Mouse (Mus musculus) spleen, adult 12 weeks (tissue): ENCODE measurements around the gene Eif2ak2.

Experiments used
- DNase-seq: peaks from one replicate; pipeline ENCODE4 v3.0.0; 2022; ENCODE audit warnings: low spot score

Eif2ak2 gene

DNA sequence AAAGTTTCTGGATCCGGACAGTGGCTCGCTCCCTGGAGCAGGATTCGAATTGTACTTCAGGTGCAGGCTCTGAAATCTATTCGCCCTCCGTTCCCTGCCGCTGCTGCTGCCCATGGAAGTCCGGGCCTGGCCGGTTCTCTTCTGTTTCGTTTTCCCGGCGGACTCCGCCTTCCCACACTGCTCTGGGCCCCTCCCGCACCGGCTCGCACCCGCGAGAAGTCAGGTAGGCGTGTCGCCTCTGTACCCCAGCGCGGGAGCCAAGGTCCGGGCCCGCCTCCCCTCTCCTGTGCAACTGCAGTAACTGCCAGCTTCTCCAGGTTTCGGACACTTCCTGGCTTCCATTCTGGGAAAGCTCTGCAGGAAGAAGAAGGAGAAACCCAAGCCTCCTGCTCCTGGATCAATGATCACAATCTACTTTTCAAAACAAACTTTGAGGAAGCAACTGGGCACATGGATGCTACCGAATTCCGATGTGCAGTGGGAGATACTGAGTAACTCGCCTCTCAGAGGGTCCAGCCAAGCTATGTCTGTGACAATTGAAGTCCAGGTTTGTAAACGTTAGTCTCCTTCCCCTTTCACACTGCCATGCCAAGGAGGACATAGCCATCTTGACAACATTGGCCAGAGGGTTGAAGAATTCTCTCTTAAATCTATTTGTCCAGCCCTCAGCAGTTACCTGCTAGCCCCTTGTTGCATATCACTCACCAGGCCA lies at the start of gene Eif2ak2:
Gene Eif2ak2, minus strand, starts transcription at position 173 of the 712 bp plus-strand sequence.
- DNase-seq = peak; percentile 76

DNA sequence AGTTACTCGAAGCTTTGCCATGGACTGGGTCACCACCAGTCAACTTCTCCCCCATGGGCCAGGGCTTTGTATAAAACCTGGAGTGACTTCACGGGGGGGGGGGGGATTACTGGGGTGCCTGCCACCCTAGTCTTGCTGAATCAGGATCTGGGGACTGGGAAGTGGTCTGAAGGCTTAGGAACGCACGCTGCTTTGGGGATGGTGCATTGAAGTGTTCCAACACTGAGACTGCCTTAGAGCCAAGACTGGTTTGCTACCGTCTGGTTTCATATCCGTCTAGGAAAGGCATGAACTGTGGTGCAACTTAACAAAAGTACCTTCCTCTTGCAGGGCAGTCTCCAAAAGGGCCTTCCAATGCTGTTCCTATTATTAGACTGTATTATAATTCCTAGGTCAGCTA lies 35.3 kb upstream of the Eif2ak2 start:
- DNase-seq = no peak

DNA sequence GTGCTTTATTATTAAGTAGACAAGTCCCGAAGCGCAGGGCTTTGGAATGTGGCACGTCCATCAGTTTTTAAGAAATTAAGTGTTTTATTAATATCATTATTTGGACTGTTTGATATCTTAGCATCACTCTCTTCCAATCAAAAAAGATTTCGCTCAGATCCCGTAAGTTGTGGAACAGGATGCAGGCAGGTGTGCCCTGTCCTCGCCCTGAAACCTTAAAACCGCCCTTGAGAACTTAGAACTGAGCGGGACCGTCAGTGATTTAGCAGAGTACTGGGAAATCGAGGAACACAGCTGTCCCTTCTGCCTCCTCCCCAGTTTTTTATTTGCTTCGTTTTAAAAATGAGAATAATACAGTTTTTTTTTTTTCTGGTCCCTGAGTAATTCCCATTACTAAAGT lies 34.5 kb upstream of the Eif2ak2 start:
- no peak for DNase-seq

DNA sequence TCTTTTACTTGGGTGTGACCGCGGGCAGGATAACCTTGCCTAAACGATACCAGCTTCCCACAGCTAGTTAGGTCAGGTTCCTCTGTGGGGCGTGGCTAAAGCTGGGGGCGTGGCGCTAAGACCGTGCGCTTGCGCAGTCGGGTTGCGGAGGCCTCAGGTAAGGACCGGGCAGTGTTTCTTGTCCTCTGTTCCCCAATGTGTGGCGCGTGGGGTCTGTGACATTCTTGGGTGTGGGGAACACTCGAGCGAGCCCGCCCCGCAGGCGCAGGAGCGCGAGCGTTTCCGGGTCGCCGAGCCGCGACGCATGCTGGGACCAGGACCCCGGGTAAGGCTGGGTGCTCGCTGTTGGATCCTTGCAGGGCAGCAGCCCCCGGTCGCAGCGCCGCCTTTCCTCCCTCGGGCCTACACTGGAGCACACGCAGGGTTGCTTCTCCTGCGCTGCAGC lies 34.0 kb upstream of the Eif2ak2 start, which contains the start of gene Cebpzos:
Gene Cebpzos, plus strand, starts transcription at position 132 of the 445 bp plus-strand sequence.
- DNase-seq = peak; percentile 82

DNA sequence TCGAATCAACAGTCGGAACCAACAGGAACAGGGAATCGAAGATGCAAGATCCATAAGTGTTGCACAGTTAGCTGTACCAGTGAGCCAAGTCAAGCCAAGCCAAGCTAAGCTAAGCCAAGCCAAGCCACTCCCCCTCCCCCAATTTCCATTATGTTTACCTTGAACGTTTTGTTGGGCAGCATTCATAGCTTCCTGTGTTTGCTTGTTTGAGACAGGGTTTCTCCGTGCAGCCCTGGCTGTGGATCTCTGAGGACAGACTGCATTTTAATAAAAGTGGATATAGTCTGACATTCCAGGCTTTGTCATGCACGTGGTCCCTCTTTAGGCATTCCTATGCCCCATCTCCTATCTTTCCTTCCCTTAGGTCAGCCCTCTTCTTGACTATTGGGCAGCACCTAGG lies 33.4 kb upstream of the Eif2ak2 start:
- no peak for DNase-seq

DNA sequence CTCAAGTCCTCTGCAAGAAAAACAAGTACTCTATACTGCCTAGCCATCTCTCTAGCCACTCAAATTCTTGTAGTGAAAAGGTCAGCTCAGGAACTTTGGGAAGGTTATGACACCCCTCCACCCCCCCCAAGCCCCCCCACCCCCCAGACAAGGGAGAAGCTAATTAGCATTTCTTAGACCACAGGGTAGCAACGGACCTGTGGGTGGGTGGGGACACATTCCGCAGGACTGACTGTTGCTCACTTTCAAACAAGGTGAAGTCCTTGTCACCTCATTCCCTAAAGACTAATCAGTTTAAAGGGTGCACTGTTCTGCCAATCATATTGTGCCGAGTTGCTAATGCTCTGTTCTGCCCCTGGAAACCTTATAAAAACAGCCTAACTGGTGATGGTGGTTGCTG lies 31.5 kb upstream of the Eif2ak2 start:
- no peak for DNase-seq

DNA sequence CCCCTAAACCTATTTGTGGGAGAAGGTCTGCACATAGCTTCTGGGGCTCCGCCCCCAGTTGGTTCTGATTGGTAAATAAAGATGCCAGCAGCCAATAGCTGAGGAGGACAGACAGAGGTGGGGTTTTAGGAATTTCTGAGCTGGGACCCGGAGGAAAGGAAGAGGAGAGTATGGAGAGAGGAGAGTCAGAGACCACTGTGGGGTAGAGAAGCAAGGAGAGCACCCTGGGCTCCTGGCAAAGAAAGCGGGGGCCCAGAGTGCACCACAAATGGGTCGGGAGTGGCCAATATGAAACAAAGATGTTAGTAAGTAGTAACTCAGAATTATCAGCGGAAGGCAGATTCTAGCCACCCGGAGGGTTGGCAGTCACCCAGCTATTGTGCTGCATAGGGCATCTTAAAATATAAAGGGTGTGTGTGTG lies 30.5 kb upstream of the Eif2ak2 start:
- DNase-seq = no peak

DNA sequence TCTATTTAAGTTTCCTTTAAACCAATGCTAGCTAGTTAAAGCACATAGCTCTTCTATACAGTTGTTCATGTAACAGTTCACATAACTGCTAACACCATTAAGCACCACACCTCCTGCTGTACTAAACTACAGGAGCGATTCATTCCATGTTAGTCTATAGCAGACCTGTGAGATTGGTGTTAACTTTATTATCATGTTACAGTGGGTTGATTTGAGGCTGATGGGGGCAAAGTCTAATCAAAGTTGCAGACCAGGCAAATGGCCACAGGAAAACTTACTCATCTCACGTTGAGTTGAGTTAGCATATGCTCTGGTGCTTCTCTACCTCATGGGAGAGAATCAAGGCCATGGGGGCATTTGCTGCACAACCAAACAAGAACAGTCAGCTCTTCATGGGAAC lies 27.0 kb upstream of the Eif2ak2 start:
- DNase-seq = no peak

DNA sequence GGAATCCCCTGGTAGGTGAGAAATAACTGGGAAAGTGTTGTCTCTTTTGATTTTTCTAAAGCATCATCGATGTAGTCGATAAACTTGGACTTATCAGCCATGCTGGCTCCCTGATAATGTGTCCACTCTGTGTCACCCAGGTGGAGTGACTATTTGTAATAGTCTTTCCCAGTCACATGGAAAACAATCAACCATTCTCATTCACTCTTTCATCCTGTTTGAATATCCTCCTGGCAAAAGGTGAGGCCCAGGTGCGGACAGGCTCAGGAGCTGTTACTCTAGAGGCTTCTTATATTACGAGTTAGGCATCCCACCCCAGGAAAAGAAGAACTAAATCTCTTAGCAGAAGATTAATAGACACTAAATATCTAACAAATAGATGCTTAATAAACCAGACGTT lies 24.5 kb upstream of the Eif2ak2 start, which contains the start of gene Sult6b1:
Gene Sult6b1, minus strand, starts transcription at position 101 of the 400 bp plus-strand sequence.
- DNase-seq = no peak

DNA sequence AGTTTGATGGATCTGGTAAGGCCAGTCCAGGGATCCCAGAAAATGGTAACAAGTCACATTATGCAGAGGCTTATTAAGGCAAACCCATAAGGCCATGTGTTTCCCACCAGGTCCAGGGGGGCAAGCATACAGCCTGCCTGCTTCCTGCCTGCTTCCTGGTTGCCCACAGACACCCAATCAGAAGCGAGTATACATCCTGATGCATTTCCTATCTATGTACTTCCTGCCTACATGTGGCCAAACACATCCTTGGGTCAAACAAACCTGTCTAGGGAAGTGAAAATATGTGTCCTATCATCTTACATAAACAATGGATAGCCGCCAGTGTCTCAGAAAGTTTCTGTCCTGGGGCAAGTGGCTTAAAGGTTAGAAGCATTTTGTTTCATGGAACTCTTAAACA lies 20.8 kb upstream of the Eif2ak2 start:
- DNase-seq = no peak

DNA sequence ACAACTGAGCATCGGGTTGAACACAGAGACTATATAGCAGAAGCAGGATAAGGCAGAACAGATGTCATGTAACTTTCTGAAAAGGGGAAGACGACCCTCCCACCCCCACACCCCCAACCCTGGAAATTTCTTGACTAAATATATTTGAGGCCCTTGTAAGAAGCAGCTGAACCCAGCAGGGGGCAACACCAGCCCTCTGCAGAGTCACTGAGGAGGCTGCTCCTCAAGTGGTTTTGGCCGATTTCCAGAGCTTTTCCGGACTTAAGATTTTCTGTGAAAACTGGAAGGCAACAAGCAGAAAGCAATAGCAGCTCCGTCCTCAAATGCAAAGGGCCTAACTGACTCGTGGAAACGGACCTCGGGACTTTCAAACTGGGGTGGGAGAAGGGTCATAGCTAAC lies 13.0 kb upstream of the Eif2ak2 start:
- DNase-seq = no peak

DNA sequence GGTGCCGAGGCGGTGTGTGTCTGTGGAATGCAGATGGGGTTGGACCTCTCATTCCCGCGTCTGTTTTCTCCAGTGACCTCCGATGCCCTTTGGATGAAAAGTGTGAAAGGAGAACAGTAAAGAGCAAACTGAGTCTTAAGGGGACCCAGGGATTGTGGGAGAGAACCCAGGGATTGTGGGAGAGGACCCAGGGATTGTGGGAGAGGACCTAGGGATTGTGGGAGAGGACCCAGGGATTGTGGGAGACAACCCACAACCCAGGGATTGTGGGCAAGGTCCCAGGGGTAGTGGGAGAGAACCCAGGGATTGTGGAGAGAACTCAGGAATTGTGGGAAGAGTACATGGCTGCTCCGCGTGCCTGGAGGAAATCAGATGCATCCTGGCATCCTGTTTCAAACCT lies 12.6 kb upstream of the Eif2ak2 start:
- no peak for DNase-seq

DNA sequence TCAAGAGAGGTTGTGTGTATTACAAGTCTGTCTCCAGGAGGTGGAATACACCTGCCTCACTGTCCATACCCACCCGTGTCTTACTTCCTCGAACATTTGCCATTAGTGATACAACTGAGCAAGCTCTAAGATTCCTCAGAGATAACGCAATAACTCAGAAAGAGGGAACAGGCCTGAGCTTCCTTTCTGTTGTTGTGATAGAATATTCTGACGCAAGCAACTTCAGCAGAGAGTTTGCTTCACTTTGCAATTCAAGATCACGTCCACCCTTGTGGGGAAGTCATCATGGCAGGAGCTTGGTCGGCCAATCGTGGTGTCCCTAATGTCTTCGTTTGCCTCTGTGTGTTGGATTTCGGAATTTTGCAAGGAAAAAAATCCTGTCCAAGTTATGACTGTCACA lies 8.6 kb upstream of the Eif2ak2 start:
- no peak for DNase-seq

DNA sequence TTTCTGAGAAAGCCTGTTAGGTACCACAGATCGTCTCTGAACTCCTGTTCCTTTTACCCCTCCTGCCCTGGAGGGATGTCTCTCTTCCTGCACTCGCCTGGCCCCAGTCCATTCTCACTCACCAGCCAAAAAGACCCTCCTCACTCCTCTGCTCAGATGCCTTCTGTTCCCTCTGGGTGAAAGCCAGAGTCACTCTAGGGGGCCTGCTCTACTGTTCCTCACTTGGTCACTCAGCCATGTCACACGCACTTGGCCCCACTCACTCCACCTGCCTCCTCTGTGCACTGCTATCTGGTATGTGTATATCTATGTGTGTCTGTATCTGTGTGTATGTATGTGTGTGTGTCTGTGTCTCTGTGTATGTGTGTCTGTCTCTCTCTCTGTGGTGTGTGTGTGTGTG lies 6.8 kb upstream of the Eif2ak2 start:
- DNase-seq = no peak

DNA sequence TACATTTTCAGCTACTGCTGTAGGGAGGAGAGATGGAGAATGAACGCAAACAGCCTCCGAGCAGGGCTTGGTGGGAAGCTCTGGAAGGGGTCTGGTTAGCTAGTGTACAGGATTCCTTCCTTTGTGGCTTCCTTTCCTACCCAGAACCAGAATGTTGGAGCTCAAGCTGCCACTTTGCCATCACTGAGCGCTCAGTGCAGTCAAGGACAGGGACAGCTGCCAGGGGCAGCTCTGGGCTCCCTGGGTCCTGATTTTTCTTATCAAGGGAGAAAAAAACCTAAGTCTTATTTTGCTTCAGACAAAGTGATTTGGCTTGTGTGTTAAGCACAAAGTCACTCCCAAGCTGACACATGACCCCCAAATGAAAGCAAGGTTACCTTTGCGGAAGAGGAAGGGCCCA lies 6.2 kb upstream of the Eif2ak2 start:
- DNase-seq = no peak

DNA sequence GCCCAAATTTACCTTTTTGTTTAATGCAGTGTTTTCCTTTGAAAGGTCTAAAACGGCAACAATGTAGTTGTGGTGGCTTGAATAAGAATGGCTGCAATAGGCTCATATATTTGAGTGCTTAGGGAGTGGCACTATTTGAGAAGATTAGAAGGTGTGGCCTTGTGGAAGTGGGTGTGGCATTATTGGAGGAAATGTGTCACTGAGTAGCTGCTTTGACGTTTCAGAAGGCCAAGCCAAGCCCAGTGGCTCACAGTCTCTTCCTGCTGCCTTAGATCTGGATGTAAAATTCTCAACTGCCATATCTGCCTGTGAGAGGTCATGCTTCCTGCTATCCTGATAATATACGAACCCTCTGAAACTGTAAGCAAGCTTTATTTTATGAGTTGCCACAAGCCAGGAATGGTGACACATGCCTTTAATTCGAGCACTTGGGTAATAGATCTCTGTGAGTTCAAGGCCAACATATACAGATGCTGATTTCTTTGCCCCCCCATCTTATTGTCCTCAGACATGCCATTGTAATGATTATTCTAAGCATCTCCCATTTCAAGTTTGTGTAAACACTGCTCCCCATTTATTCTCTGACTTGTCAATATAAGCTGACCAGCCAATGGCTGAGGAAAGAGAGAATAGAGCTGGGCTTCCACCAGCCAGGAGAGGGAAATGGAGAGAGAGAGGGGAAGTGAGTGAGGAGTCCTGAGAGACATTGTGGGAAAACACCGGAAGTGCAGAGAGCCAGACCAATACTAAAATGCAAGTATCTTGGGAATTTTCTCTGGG lies 3.1 kb upstream of the Eif2ak2 start:
- DNase-seq = no peak

DNA sequence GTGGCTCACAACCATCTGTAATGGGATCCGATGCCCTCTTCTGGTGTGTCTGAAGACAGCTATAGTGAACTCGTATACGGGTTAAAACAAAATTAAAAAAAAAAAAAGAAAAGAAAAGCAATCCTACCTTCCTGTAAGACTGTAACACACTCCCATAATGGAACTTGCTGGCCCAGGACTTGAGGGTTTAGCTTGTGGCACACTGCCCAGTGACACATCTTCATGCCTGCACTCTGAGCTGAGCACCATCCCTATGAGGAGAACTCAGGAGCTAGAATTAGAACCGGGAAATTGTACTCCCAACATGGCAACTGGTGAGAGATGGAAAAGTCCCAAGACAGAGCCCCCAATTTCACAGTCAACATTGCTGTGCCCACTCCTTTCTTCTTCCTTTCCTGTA lies 918 bp upstream of the Eif2ak2 start:
- no peak for DNase-seq

DNA sequence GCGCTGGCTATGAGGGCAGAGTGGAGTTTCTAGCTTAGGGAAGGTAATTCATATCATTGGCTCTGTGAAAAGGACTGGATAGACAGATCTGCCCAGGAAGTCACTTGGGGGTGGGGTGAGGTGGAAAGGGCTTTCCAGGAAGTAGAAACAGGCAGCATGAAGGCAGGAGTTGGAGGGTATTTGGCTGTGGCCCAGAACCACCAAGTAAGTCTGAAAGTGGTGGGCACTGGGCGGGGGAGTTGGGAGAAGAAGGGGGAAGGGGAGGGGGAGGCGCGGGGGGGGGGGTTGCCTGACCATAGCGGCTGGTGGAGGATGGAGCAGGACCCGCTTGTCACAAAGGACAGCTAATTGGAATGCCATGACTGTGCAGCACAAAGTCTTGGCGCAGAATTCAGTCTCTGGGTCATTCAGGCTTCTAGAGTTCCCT lies 482 bp downstream of the Eif2ak2 start:
- DNase-seq = no peak

DNA sequence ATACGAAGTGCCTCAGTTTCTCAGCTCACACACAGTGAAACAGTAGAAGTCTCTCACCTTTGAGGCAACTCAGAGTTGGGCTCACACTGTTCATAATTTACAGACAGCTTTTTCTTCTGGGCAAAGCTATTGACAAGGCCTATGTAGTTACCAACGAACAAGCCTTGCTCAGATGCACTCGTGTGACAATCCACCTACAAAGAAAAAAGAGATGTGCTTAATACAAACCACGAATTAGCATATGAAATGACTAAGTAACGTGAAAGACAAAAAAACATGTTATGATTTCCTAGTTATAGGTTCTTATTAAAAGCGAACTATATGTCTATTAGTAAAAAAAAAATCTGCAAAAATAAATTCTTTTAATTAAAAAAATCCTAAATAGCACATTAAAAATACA lies 8.5 kb downstream of the Eif2ak2 start:
- no peak for DNase-seq

DNA sequence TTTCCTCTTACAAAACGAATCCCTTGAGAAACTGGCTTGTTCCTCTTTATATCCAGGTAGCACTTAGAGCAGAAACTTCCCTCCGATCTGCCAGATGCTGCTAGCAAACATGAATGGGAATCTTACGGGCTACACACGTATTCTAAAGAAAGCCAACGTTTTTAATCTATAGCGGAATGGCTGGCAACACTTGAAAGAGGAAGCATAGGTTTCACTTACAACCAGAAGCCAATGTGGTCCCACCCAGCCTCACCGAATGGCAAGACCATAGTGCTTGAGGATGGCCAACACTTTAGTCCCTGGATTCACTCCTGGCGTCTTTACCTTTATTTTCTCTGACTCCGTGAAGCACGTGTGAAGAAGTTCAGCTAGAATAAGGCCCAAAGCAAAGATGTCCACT lies 26.1 kb downstream of the Eif2ak2 start:
- no peak for DNase-seq

DNA sequence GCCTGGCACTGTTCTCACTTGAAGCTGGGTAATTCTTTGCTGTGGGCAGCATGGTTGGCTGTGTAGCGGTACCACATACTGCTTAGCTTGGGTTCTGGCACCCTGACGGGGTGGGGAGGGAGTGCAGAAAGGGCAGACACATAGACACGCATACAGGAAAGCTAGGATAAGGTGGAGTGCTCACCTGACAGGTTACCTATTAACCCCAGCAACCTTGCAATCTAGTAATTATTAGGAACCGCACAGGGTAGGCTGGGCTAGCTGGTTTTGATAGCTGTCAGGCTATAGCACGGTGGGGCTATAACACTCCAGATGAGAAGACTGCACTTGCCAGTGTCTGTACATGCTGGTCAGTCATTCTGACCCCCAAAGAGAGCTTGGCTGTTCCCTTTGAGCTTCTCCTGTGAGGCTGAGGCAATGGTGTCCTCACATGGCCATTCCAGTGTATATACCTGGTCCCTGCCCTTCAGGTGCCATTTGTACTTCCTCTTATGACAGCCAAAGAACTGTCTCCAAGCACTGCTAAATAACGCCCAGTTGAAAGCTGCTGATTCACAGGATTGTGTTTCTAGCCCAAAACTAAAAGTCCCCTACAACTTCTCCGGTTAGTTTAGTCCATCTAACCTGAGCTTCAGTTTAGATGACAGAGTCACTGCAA lies 40.0 kb downstream of the Eif2ak2 start:
- DNase-seq = no peak

DNA sequence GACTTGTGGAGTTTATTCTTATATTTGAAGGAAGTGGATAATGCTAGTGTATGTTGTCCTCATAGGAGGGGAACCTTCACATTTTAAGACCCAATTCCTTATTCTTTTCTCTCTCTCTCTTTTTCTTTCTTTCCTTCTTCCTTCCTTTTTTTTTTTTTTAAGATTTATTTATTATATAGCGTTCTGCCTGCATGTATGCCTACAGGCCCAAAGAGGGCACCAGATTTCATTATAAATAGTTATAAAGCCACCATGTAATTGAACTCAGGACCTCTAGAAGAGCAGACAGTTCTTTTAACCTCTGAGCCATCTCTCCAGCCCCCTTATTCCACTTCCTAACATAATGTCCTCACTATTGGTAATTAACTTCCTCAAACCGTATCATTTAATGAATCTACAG lies 46.3 kb downstream of the Eif2ak2 start:
- no peak for DNase-seq
